Mouse (Mus musculus): ENCODE data around the gene Pfn4. TPM values are rescaled to one million over a fixed set of nuclear protein-coding genes. Genes with fewer than 3 reads are reported as not detected.

Gene Pfn4
- polyA plus RNA-seq (2012): not detected in 2 replicates

DNA sequence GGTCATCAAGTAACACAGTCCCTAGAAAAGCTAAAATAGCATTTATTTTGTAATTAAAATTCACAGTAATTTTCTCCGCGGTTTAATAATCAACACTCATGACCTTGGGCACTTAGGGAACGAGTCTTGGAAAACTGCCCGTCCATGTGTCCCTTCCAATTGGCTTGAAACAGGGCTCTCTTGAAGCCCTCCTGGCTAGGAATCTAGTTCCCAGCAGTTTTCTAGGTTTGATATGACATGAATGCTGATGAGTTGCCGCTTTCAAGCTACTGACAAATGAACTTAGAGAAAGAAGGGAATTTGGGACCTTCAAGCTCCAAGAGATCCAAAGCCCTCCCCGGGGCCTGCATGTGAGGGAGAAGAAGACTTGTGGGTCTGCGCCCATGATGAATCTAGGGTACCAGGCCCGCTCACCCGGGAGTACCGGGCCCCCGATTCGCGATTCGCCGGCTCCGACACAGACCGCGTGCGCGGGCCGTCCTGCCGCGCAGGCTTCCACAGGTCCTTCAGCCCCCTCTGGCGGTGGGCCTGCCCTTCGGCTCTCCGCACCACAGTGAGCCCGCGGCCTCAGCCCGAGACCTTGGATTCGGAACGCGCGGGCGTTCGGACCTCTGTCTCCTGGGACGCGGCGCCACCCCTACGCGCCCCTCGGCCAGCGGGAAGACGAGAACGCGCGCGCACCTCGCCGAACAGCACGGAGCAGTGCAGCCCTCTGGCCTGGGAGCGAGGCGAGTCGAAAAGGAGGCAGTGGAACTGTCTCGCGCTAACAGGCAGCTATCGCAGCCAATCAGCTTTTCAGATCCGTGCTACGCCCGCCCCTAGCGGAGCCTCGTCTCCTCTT, at the start of gene Pfn4, which contains the start of gene Fam228b:
Gene Pfn4 (plus strand): TSS at position 531 of the 841 bp plus-strand sequence.
Gene Fam228b (minus strand): TSS at position 776 of the 841 bp plus-strand sequence.
- TF ChIP-seq GATA1 (IDR thresholded peaks at IDR 0.05; ENCODE audit: low read length): no peak

DNA sequence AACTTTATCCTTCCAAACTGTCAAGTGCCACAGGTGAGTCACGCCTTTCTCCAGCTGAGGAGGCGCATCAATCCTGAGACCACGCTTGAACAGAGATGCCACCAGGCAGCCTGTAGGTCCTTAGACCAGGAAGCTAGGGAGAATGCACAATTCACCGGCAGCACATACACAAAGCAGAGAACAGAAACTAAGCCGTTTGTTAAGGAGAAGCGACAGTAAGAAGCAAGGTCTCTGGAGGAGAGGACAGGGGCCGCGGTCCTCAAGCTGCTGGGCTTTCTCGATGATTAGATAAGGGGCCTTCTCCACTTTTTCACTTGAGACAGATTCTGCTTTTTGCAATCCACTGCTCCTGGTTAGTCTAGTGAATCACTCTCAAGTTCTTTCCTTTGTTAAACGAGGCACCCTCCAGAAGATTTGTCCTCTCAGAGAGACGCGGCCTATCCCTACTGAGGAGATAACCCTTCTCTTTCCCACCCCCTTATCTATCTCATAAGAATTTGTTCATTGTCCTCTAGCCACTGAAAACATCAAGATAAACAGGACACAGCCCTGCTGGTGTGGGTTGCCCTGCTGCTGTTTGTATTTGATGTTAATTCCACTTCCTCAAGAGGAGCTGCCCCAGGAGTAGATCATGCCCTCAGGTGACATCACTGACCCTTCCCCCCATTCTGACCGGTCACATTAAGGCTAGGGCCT, 49.6 kb upstream of the Pfn4 start:
- TF ChIP-seq GATA1 (IDR thresholded peaks at IDR 0.05; ENCODE audit: low read length): peak; percentile 31

- TF ChIP-seq GATA1 (IDR thresholded peaks at IDR 0.05; ENCODE audit: low read length): peak; percentile 18
These were observed 48.8 kb upstream of the Pfn4 start for GRCm38 (mm10) chr12:4719762-4720754.

- no peak for TF ChIP-seq GATA1 (IDR thresholded peaks at IDR 0.05; ENCODE audit: low read length)
These were observed 39.7 kb upstream of the Pfn4 start for GRCm38 (mm10) chr12:4729165-4729564.

DNA sequence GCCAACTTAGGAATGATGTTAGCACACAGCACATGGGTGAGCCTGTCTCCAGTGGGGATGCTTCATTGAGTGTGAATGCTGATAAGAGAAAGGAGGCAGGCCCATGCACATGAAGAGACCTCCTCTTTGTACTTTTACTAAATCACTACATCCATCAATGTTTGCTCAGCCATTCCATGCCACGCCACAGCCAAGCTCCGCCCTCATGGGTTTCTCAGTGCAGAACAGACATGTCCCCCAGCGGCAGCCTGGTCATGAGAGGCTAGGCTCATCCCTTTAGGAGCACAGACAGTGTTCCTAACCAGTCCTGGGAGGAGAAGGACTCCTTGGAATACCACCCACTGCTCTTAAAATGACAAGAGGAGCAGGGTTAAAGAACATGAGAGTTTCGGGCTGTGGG, 37.2 kb upstream of the Pfn4 start:
- no peak for TF ChIP-seq GATA1 (IDR thresholded peaks at IDR 0.05; ENCODE audit: low read length)

DNA sequence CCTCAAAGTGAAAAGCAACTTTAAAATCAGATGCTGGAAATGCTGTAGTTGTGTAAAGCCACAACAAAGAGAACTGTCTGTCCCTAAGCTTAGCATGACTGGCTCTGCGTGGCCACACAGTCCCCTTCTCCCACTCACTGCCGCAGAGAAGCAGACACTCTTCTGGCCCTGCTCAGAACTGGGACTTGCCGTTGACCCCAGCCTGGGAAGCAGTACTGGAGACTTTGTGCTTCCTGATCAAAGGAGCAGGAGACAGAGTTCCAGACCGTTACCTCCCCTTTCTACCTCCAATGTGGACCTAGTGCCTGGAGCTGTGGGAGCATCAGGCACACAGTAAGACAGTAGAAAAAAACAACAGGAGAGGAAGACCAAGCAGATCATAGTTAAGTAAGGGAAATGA, 36.5 kb upstream of the Pfn4 start:
- TF ChIP-seq GATA1 (IDR thresholded peaks at IDR 0.05; ENCODE audit: low read length): no peak

- TF ChIP-seq GATA1 (IDR thresholded peaks at IDR 0.05; ENCODE audit: low read length): no peak
These were observed 30.7 kb upstream of the Pfn4 start, which contains the start of gene Fam228a for GRCm38 (mm10) chr12:4738031-4738576. Gene Fam228a (minus strand): TSS chr12:4738430.

DNA sequence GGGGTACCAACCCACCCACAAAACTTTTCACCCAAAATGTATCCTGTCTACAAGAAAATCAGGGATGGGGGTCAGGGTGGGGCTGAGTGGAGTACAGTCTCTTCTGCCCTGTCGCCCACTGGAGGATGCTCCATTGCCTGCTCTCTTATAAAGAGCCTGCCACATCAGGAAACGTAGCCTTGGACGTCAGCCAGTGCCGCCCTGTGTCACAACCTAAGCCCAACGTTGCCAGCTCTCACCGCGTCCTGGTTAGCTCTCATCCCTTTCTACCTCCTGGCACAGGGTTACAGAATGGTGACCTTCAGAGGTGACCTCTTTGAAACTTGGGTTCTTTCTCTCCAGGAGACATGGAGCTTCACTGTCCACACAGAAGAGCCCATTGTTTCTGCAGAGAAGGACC, 28.0 kb upstream of the Pfn4 start:
- no peak for TF ChIP-seq GATA1 (IDR thresholded peaks at IDR 0.05; ENCODE audit: low read length)

DNA sequence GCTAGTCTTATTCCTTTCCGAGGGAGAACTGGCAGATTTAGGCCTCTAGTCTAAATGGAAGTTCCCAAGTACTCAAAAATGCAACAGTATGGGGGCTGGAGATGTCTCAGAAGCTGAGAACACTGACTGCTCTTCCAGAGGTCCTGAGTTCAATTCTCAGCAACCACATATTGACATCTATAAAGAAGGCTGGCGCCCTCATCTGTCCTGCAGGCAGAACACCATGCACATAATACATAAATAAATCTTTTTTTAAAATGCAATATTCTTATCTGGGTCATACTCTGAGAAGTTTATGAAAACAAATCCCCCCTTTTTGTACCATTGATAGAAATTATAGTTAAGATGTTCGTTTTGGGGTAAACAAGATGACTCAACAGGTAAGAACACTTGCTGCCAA, 26.6 kb upstream of the Pfn4 start:
- no peak for TF ChIP-seq GATA1 (IDR thresholded peaks at IDR 0.05; ENCODE audit: low read length)

DNA sequence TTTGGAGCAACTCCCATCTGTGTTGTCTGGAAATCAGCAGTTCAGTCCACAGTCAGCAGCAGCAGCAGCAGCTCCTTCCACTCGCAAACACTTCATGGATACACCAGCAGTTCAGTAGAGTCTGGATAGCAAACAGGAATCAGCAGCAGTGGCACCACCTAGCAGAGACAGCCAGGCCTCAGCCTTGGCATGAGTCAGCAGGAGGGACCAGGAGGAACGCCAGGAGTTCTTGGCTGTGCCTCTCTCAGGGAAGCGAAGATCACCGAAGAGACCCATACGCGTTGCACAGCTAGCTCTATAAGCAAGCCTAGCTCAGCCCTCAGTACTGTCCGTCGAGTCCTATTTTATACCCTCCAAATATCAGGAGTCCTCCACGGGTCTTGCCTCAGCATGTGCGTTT, 24.3 kb upstream of the Pfn4 start:
- no peak for TF ChIP-seq GATA1 (IDR thresholded peaks at IDR 0.05; ENCODE audit: low read length)

GRCm38 (mm10) chr12:4757060-4757459, 11.8 kb upstream of the Pfn4 start:
- no peak for TF ChIP-seq GATA1 (IDR thresholded peaks at IDR 0.05; ENCODE audit: low read length)

GRCm38 (mm10) chr12:4769333-4769723, 506 bp downstream of the Pfn4 start:
- no peak for TF ChIP-seq GATA1 (IDR thresholded peaks at IDR 0.05; ENCODE audit: low read length)

GRCm38 (mm10) chr12:4774895-4775587, 6.2 kb downstream of the Pfn4 start:
- no peak for TF ChIP-seq GATA1 (IDR thresholded peaks at IDR 0.05; ENCODE audit: low read length)

- TF ChIP-seq GATA1 (IDR thresholded peaks at IDR 0.05; ENCODE audit: low read length): peak; percentile 2
These were observed 6.7 kb downstream of the Pfn4 start for GRCm38 (mm10) chr12:4775588-4775949.

DNA sequence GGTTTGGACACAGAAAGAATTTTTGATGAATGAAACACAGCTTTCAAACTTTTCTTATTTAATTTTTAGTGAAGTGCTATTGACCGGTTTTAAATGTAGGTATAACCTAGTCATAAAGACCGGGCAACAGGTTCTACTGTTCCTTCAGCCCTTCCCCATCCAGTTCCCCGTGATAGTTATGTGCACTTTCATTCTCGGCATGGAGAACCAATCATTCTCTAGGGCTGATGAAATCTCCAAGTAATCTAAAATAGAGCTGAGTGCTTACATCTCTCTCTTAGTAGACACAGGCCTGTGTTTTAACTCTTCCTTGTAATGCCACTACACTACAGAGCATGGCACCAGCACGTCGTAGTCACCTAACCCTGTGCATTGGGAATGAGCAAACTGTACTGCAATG, 8.9 kb downstream of the Pfn4 start:
- no peak for TF ChIP-seq GATA1 (IDR thresholded peaks at IDR 0.05; ENCODE audit: low read length)

Data from G1E-ER4 (cell line).